Mouse (Mus musculus): ENCODE results near the gene P2rx7. TPM values are rescaled to one million over a fixed set of nuclear protein-coding genes. Genes with fewer than 3 reads are reported as not detected.

Gene P2rx7
- total and polyA plus RNA-seq, 3 experiments, result 0.72 to 9.0 (median 8.9) TPM

DNA sequence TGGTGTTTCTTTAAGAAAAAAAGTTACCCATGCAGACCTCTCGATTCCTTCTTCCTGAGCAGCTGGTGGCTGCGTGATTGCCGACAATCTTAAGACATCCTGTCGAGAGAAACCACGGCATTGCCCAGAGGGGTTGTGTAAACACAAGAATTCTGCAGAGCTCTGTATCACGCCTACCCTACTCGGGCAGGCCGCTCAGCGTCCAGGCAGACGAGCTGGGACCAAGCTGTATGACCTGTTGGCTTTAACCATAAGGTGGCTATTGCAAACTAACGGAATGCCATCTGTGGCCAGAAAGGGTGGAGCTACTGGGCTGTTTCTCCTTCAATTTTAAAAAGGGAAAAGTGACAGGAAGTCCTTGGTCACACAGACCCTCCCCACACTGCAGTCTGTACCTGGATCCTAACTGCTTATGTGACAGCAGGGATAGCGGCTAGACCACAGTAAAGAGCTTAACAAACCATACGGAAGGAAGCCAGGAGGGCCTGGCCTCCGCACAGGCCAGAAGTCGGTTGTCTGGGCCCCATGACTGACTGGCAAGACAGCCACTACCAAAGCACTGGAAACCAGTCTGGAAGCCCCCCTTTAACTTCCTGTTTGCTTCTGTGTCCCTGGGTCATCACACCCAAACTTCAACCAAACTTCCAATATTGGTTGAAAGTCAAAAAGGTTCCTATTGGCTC is 88.4 kb downstream of the P2rx7 start:
- DNase-seq (ENCODE audit: low spot score) (no peak), ATAC-seq (ENCODE audit: extremely low read depth, insufficient number of reproducible peaks, low FRiP score, poor library complexity, severe bottlenecking) (no peak)
- Histone ChIP-seq H3K4me3 (ENCODE audit: low read depth, low read length) (no peak overlapping the region), H3K36me3 (replicated peaks) (peaks cover 71% of the 10 kb centered on the region), H3K9me3 (replicated peaks) (no peaks in the 10 kb centered on the region), H3K27me3 (ENCODE audit: insufficient read depth, low read length) (no peaks in the 10 kb centered on the region), H3K4me1 (ENCODE audit: insufficient read depth, low read depth, low read length) (no peaks in the 10 kb centered on the region; the same call in 1 of the 2 replicates)
- TF ChIP-seq TAL1 (conservative IDR thresholded peaks at IDR 0.05; ENCODE audit: low read depth, low read length) (no peak), POLR2AphosphoS5 (IDR thresholded peaks at IDR 0.05; ENCODE audit: insufficient replicate concordance, low read depth, low read length) (no peak), GATA1 (IDR thresholded peaks at IDR 0.05; ENCODE audit: borderline replicate concordance, low read length) (no peak), GATA2 (IDR thresholded peaks at IDR 0.05; ENCODE audit: borderline replicate concordance, low read depth, low read length) (no peak), CTCF (IDR thresholded peaks at IDR 0.05; ENCODE audit: low read depth, low read length) (no peak)

DNA sequence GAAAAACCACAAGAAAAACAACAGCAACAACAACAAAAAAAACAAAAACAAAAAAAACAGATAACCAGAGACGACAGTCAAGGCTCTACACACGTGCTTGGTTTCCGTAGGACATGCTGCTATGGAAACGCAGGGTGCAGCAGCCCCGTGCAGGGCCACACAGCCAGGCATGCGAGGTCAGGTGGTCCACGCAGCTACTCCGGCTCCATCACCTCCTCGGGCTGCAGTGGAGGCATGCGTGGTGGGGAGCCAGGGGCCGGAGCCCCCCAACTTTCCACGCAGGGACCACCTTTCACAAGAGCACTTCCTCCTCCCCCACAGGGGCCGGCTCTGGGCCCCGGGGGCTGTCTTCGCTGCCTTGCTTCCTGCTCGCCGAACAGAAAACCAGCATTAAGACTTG is 90.2 kb downstream of the P2rx7 start:
- Histone ChIP-seq H3K27me3 (ENCODE audit: insufficient read depth, low read length) (no peaks in the 10 kb centered on the region), H3K36me3 (replicated peaks) (peaks cover 59% of the 10 kb centered on the region), H3K4me3 (ENCODE audit: low read depth, low read length) (no peak overlapping the region), H3K9me3 (replicated peaks) (no peaks in the 10 kb centered on the region), H3K4me1 (ENCODE audit: insufficient read depth, low read depth, low read length) (no peaks in the 10 kb centered on the region; the same call in 1 of the 2 replicates)
- no peak for DNase-seq (ENCODE audit: low spot score)
- TF ChIP-seq POLR2AphosphoS5 (IDR thresholded peaks at IDR 0.05; ENCODE audit: insufficient replicate concordance, low read depth, low read length), result no peak
- TF ChIP-seq GATA2 (IDR thresholded peaks at IDR 0.05; ENCODE audit: borderline replicate concordance, low read depth, low read length), result no peak
- TF ChIP-seq CTCF (IDR thresholded peaks at IDR 0.05; ENCODE audit: low read depth, low read length), result no peak
- TF ChIP-seq GATA1 (IDR thresholded peaks at IDR 0.05; ENCODE audit: borderline replicate concordance, low read length), result no peak
- no peak for TF ChIP-seq TAL1 (conservative IDR thresholded peaks at IDR 0.05; ENCODE audit: low read depth, low read length)
- no peak for ATAC-seq (ENCODE audit: extremely low read depth, insufficient number of reproducible peaks, low FRiP score, poor library complexity, severe bottlenecking)

DNA sequence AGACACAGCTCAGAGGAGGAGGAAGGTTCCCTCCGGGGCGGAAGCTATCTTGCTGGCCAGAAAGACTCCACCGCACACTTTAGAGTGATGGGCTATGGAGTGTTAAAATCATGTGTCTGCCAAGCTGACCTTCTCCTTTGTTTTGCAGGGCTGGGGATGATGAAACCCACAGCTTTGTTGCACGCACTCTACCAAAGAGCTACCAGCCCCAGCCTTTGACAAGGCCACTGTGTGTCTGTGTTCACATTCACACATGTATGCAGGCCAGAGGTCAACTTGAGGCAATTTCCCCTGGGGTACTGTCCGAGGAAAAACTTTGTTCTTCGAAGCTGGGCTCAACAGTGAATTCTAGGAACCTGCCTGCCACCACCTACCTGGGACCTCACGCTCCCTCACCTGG is 92.1 kb downstream of the P2rx7 start:
- H3K4me3 ChIP-seq (ENCODE audit: low read depth, low read length), result no peak overlapping the region
- TF ChIP-seq GATA1 (IDR thresholded peaks at IDR 0.05; ENCODE audit: borderline replicate concordance, low read length) (no peak), GATA2 (IDR thresholded peaks at IDR 0.05; ENCODE audit: borderline replicate concordance, low read depth, low read length) (no peak), POLR2AphosphoS5 (IDR thresholded peaks at IDR 0.05; ENCODE audit: insufficient replicate concordance, low read depth, low read length) (no peak), TAL1 (conservative IDR thresholded peaks at IDR 0.05; ENCODE audit: low read depth, low read length) (no peak), CTCF (IDR thresholded peaks at IDR 0.05; ENCODE audit: low read depth, low read length) (no peak)
- no peaks in the 10 kb centered on the region for H3K9me3 ChIP-seq (replicated peaks)
- DNase-seq (ENCODE audit: low spot score) (no peak), ATAC-seq (ENCODE audit: extremely low read depth, insufficient number of reproducible peaks, low FRiP score, poor library complexity, severe bottlenecking) (no peak)
- H3K27me3 ChIP-seq (ENCODE audit: insufficient read depth, low read length), result no peaks in the 10 kb centered on the region
- H3K36me3 ChIP-seq (replicated peaks), result peaks cover 57% of the 10 kb centered on the region
- peaks cover 1% of the 10 kb centered on the region for H3K4me1 ChIP-seq (ENCODE audit: insufficient read depth, low read depth, low read length)

DNA sequence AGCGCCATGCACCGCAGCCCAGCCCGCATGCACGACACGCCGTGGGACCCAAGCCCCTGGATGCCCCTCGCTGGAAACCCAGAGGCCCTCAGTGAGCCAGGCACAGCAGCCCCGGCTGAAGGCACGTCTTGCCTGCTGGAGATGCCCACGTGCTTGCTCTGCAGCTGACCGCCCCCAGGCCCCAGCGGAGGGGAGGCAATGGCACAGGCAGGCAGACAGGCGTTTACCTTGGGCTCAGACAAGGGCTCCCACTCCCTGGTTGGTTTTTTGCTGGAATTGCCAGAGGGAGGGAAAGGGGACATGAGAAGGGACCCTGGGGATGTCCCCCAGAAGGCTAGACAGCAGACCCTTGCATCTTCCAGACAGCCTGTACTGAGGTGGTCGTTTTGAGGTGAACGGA is 93.0 kb downstream of the P2rx7 start:
- H3K36me3 ChIP-seq (replicated peaks), result peaks cover 62% of the 10 kb centered on the region
- TF ChIP-seq POLR2AphosphoS5 (IDR thresholded peaks at IDR 0.05; ENCODE audit: insufficient replicate concordance, low read depth, low read length) (no peak), GATA1 (IDR thresholded peaks at IDR 0.05; ENCODE audit: borderline replicate concordance, low read length) (no peak), CTCF (IDR thresholded peaks at IDR 0.05; ENCODE audit: low read depth, low read length) (no peak)
- no peak overlapping the region for H3K4me3 ChIP-seq (ENCODE audit: low read depth, low read length)
- H3K4me1 ChIP-seq (ENCODE audit: insufficient read depth, low read depth, low read length), result peaks cover 6% of the 10 kb centered on the region
- no peak for ATAC-seq (ENCODE audit: extremely low read depth, insufficient number of reproducible peaks, low FRiP score, poor library complexity, severe bottlenecking)
- H3K9me3 ChIP-seq (replicated peaks), result no peaks in the 10 kb centered on the region
- H3K27me3 ChIP-seq (ENCODE audit: insufficient read depth, low read length), result no peaks in the 10 kb centered on the region
- DNase-seq (ENCODE audit: low spot score), result no peak

Other genes with a start within 250 kb of the P2rx7 start
- 24.5 and 25.2 TPM in 2 replicates for gene Anapc7, start 222.2 kb upstream of the P2rx7 start, total RNA-seq (2014; fragmentation: Nextera tagmentation)
- 26.1 and 34.2 TPM in 2 replicates for gene Anapc7, start 222.2 kb upstream of the P2rx7 start, total RNA-seq (2017)
- gene Anapc7, start 222.2 kb upstream of the P2rx7 start, polyA plus RNA-seq (2012), result 14.7 and 21.8 TPM in 2 replicates
- 61.6 and 74.4 TPM in 2 replicates for gene Atp2a2, start 141.7 kb upstream of the P2rx7 start, total RNA-seq (2014; fragmentation: Nextera tagmentation)
- 62.6 and 73.6 TPM in 2 replicates for gene Atp2a2, start 141.7 kb upstream of the P2rx7 start, total RNA-seq (2017)
- gene Atp2a2, start 141.7 kb upstream of the P2rx7 start, polyA plus RNA-seq (2012), result 39.8 and 47.5 TPM in 2 replicates
- 22.9 and 25.3 TPM in 2 replicates for gene Ift81, start 29.4 kb upstream of the P2rx7 start, total RNA-seq (2014; fragmentation: Nextera tagmentation)
- 15.9 and 18.0 TPM in 2 replicates for gene Ift81, start 29.4 kb upstream of the P2rx7 start, total RNA-seq (2017)
- gene Ift81, start 29.4 kb upstream of the P2rx7 start, polyA plus RNA-seq (2012), result 1.5 and 1.8 TPM in 2 replicates
- gene P2rx4, start 63.6 kb downstream of the P2rx7 start, total RNA-seq (2014; fragmentation: Nextera tagmentation), result 44.0 and 47.2 TPM in 2 replicates
- gene P2rx4, start 63.6 kb downstream of the P2rx7 start, total RNA-seq (2017), result 61.2 and 67.0 TPM in 2 replicates
- 4.9 and 12.1 TPM in 2 replicates for gene P2rx4, start 63.6 kb downstream of the P2rx7 start, polyA plus RNA-seq (2012)
- 9.6 and 12.5 TPM in 2 replicates for gene Camkk2, start 135.5 kb downstream of the P2rx7 start, total RNA-seq (2014; fragmentation: Nextera tagmentation)
- gene Camkk2, start 135.5 kb downstream of the P2rx7 start, total RNA-seq (2017), result 9.2 and 9.7 TPM in 2 replicates
- gene Camkk2, start 135.5 kb downstream of the P2rx7 start, polyA plus RNA-seq (2012), result 18.2 and 21.9 TPM in 2 replicates
- gene Anapc5, start 177.4 kb downstream of the P2rx7 start, total RNA-seq (2014; fragmentation: Nextera tagmentation), result 155 and 196 TPM in 2 replicates
- gene Anapc5, start 177.4 kb downstream of the P2rx7 start, total RNA-seq (2017), result 279 and 297 TPM in 2 replicates
- 143 and 158 TPM in 2 replicates for gene Anapc5, start 177.4 kb downstream of the P2rx7 start, polyA plus RNA-seq (2012)
- gene Rnf34, start 206.1 kb downstream of the P2rx7 start, total RNA-seq (2014; fragmentation: Nextera tagmentation), result 12.9 and 13.4 TPM in 2 replicates
- 23.8 and 26.7 TPM in 2 replicates for gene Rnf34, start 206.1 kb downstream of the P2rx7 start, total RNA-seq (2017)
- gene Rnf34, start 206.1 kb downstream of the P2rx7 start, polyA plus RNA-seq (2012), result 10.7 and 18.6 TPM in 2 replicates